Mouse (Mus musculus): ENCODE measurements around the gene Gm7361. TPM values are rescaled to one million over a fixed set of nuclear protein-coding genes. Genes with fewer than 3 reads are reported as not detected.
"Not testable (repeated sequence)": the region's sequence is repeated elsewhere in the genome, so short reads cannot be mapped to it uniquely, and the experiment has no call there.

Gm7361 gene
- not detected in 2 replicates for polyA plus RNA-seq (2014; fragmentation: Nextera tagmentation; extraction: Ambion mirVana)

- not testable (repeated sequence) for H3K4me2 ChIP-seq (ENCODE audit: low read length); H3K36me3 ChIP-seq (ENCODE audit: control insufficient read depth, insufficient read depth, low read length); H3K9me3 ChIP-seq (ENCODE audit: control insufficient read depth, low read length); H3K4me3 ChIP-seq (ENCODE audit: control insufficient read depth in 1 of 2, insufficient read depth in 1 of 2, low read depth in 1 of 2, low read length in 2 of 2); ATAC-seq (ENCODE audit: insufficient number of reproducible peaks, insufficient read depth, low FRiP score, low read depth); H3K27ac ChIP-seq (replicated peaks in 1 of 2; ENCODE audit: control insufficient read depth in 1 of 2, insufficient read depth in 1 of 2, low read depth in 2 of 2, low read length in 2 of 2); H3K4me1 ChIP-seq (ENCODE audit: control insufficient read depth in 2 of 2, insufficient read depth in 2 of 2, low read length in 2 of 2); H3K27me3 ChIP-seq (ENCODE audit: control insufficient read depth, insufficient read depth, low read length); H3K9ac ChIP-seq (ENCODE audit: low read length)
- 64% methylated on average over 3 of the region's 3 CpGs for WGBS
Measured at GRCm38 (mm10) chr5:26257391-26257790, at the start of gene Gm7361. Gm7361 (plus strand) TSS chr5:26257691.

GRCm38 (mm10) chr5:26211030-26211429 lies 46.5 kb upstream of the Gm7361 start:
- Histone ChIP-seq H3K9me3 (ENCODE audit: control insufficient read depth, low read length) (no peaks in the 10 kb centered on the region), H3K4me3 (ENCODE audit: control insufficient read depth in 1 of 2, insufficient read depth in 1 of 2, low read depth in 1 of 2, low read length in 2 of 2) (no peak overlapping the region), H3K27me3 (ENCODE audit: control insufficient read depth, insufficient read depth, low read length) (no peaks in the 10 kb centered on the region), H3K4me2 (ENCODE audit: low read length) (no peak overlapping the region), H3K9ac (ENCODE audit: low read length) (no peak overlapping the region), H3K36me3 (ENCODE audit: control insufficient read depth, insufficient read depth, low read length) (no peaks in the 10 kb centered on the region), H3K27ac (replicated peaks in 1 of 2; ENCODE audit: control insufficient read depth in 1 of 2, insufficient read depth in 1 of 2, low read depth in 2 of 2, low read length in 2 of 2) (no peak overlapping the region), H3K4me1 (ENCODE audit: control insufficient read depth in 2 of 2, insufficient read depth in 2 of 2, low read length in 2 of 2) (no peaks in the 10 kb centered on the region)
- whole genome bisulfite sequencing, result 86% methylated on average over 4 of the region's 4 CpGs
- ATAC-seq (ENCODE audit: insufficient number of reproducible peaks, insufficient read depth, low FRiP score, low read depth), result no peak

- Histone ChIP-seq H3K27ac (replicated peaks in 1 of 2; ENCODE audit: control insufficient read depth in 1 of 2, insufficient read depth in 1 of 2, low read depth in 2 of 2, low read length in 2 of 2) (no peak overlapping the region), H3K4me3 (ENCODE audit: control insufficient read depth in 1 of 2, insufficient read depth in 1 of 2, low read depth in 1 of 2, low read length in 2 of 2) (no peak overlapping the region), H3K4me2 (ENCODE audit: low read length) (no peak overlapping the region), H3K4me1 (ENCODE audit: control insufficient read depth in 2 of 2, insufficient read depth in 2 of 2, low read length in 2 of 2) (no peaks in the 10 kb centered on the region), H3K27me3 (ENCODE audit: control insufficient read depth, insufficient read depth, low read length) (no peaks in the 10 kb centered on the region), H3K36me3 (ENCODE audit: control insufficient read depth, insufficient read depth, low read length) (no peaks in the 10 kb centered on the region), H3K9ac (ENCODE audit: low read length) (no peak overlapping the region), H3K9me3 (ENCODE audit: control insufficient read depth, low read length) (no peaks in the 10 kb centered on the region)
- no peak for ATAC-seq (ENCODE audit: insufficient number of reproducible peaks, insufficient read depth, low FRiP score, low read depth)
- WGBS, result 62% methylated on average over 1 of the region's 1 CpGs
Measured at GRCm38 (mm10) chr5:26222076-26222475, 35.4 kb upstream of the Gm7361 start.

- H3K27me3 ChIP-seq (ENCODE audit: control insufficient read depth, insufficient read depth, low read length); H3K4me2 ChIP-seq (ENCODE audit: low read length); H3K4me1 ChIP-seq (ENCODE audit: control insufficient read depth in 2 of 2, insufficient read depth in 2 of 2, low read length in 2 of 2); H3K27ac ChIP-seq (replicated peaks in 1 of 2; ENCODE audit: control insufficient read depth in 1 of 2, insufficient read depth in 1 of 2, low read depth in 2 of 2, low read length in 2 of 2); H3K36me3 ChIP-seq (ENCODE audit: control insufficient read depth, insufficient read depth, low read length); H3K9ac ChIP-seq (ENCODE audit: low read length); H3K9me3 ChIP-seq (ENCODE audit: control insufficient read depth, low read length); ATAC-seq (ENCODE audit: insufficient number of reproducible peaks, insufficient read depth, low FRiP score, low read depth); H3K4me3 ChIP-seq (ENCODE audit: control insufficient read depth in 1 of 2, insufficient read depth in 1 of 2, low read depth in 1 of 2, low read length in 2 of 2): not testable (repeated sequence)
- 66% methylated on average over 3 of the region's 3 CpGs for whole genome bisulfite sequencing
Measured at GRCm38 (mm10) chr5:26266656-26267055, 9.2 kb downstream of the Gm7361 start.

GRCm38 (mm10) chr5:26280361-26280760 lies 22.9 kb downstream of the Gm7361 start:
- no peaks in the 10 kb centered on the region for H3K27me3 ChIP-seq (ENCODE audit: control insufficient read depth, insufficient read depth, low read length)
- WGBS, result 39% methylated on average over 5 of the region's 5 CpGs
- H3K4me2 ChIP-seq (ENCODE audit: low read length), result no peak overlapping the region
- no peak overlapping the region for H3K4me3 ChIP-seq (ENCODE audit: control insufficient read depth in 1 of 2, insufficient read depth in 1 of 2, low read depth in 1 of 2, low read length in 2 of 2)
- no peak overlapping the region for H3K9ac ChIP-seq (ENCODE audit: low read length)
- no peaks in the 10 kb centered on the region for H3K4me1 ChIP-seq (ENCODE audit: control insufficient read depth in 2 of 2, insufficient read depth in 2 of 2, low read length in 2 of 2)
- no peak for ATAC-seq (ENCODE audit: insufficient number of reproducible peaks, insufficient read depth, low FRiP score, low read depth)
- H3K9me3 ChIP-seq (ENCODE audit: control insufficient read depth, low read length), result no peaks in the 10 kb centered on the region
- no peaks in the 10 kb centered on the region for H3K36me3 ChIP-seq (ENCODE audit: control insufficient read depth, insufficient read depth, low read length)
- H3K27ac ChIP-seq (replicated peaks in 1 of 2; ENCODE audit: control insufficient read depth in 1 of 2, insufficient read depth in 1 of 2, low read depth in 2 of 2, low read length in 2 of 2), result no peak overlapping the region

GRCm38 (mm10) chr5:26281717-26282116 lies 24.2 kb downstream of the Gm7361 start:
- no peaks in the 10 kb centered on the region for H3K9me3 ChIP-seq (ENCODE audit: control insufficient read depth, low read length)
- H3K4me3 ChIP-seq (ENCODE audit: control insufficient read depth in 1 of 2, insufficient read depth in 1 of 2, low read depth in 1 of 2, low read length in 2 of 2), result no peak overlapping the region
- no peaks in the 10 kb centered on the region for H3K4me1 ChIP-seq (ENCODE audit: control insufficient read depth in 2 of 2, insufficient read depth in 2 of 2, low read length in 2 of 2)
- no peak for ATAC-seq (ENCODE audit: insufficient number of reproducible peaks, insufficient read depth, low FRiP score, low read depth)
- no peaks in the 10 kb centered on the region for H3K36me3 ChIP-seq (ENCODE audit: control insufficient read depth, insufficient read depth, low read length)
- no peak overlapping the region for H3K4me2 ChIP-seq (ENCODE audit: low read length)
- no peaks in the 10 kb centered on the region for H3K27me3 ChIP-seq (ENCODE audit: control insufficient read depth, insufficient read depth, low read length)
- no peak overlapping the region for H3K9ac ChIP-seq (ENCODE audit: low read length)
- 83% methylated on average over 1 of the region's 1 CpGs for WGBS
- no peak overlapping the region for H3K27ac ChIP-seq (replicated peaks in 1 of 2; ENCODE audit: control insufficient read depth in 1 of 2, insufficient read depth in 1 of 2, low read depth in 2 of 2, low read length in 2 of 2)

GRCm38 (mm10) chr5:26282282-26282681 lies 24.8 kb downstream of the Gm7361 start:
- Histone ChIP-seq H3K27ac (replicated peaks in 1 of 2; ENCODE audit: control insufficient read depth in 1 of 2, insufficient read depth in 1 of 2, low read depth in 2 of 2, low read length in 2 of 2) (no peak overlapping the region), H3K4me3 (ENCODE audit: control insufficient read depth in 1 of 2, insufficient read depth in 1 of 2, low read depth in 1 of 2, low read length in 2 of 2) (no peak overlapping the region), H3K4me2 (ENCODE audit: low read length) (no peak overlapping the region), H3K27me3 (ENCODE audit: control insufficient read depth, insufficient read depth, low read length) (no peaks in the 10 kb centered on the region), H3K4me1 (ENCODE audit: control insufficient read depth in 2 of 2, insufficient read depth in 2 of 2, low read length in 2 of 2) (no peaks in the 10 kb centered on the region), H3K36me3 (ENCODE audit: control insufficient read depth, insufficient read depth, low read length) (no peaks in the 10 kb centered on the region), H3K9me3 (ENCODE audit: control insufficient read depth, low read length) (no peaks in the 10 kb centered on the region), H3K9ac (ENCODE audit: low read length) (no peak overlapping the region)
- WGBS, result 8% methylated on average over 4 of the region's 4 CpGs
- ATAC-seq (ENCODE audit: insufficient number of reproducible peaks, insufficient read depth, low FRiP score, low read depth), result no peak

- WGBS, result 63% methylated on average over 1 of the region's 1 CpGs
- Histone ChIP-seq H3K4me3 (ENCODE audit: control insufficient read depth in 1 of 2, insufficient read depth in 1 of 2, low read depth in 1 of 2, low read length in 2 of 2) (no peak overlapping the region), H3K36me3 (ENCODE audit: control insufficient read depth, insufficient read depth, low read length) (no peaks in the 10 kb centered on the region), H3K9ac (ENCODE audit: low read length) (no peak overlapping the region), H3K27me3 (ENCODE audit: control insufficient read depth, insufficient read depth, low read length) (no peaks in the 10 kb centered on the region), H3K27ac (replicated peaks in 1 of 2; ENCODE audit: control insufficient read depth in 1 of 2, insufficient read depth in 1 of 2, low read depth in 2 of 2, low read length in 2 of 2) (no peak overlapping the region), H3K9me3 (ENCODE audit: control insufficient read depth, low read length) (no peaks in the 10 kb centered on the region), H3K4me2 (ENCODE audit: low read length) (no peak overlapping the region), H3K4me1 (ENCODE audit: control insufficient read depth in 2 of 2, insufficient read depth in 2 of 2, low read length in 2 of 2) (no peaks in the 10 kb centered on the region)
- no peak for ATAC-seq (ENCODE audit: insufficient number of reproducible peaks, insufficient read depth, low FRiP score, low read depth)
Measured at GRCm38 (mm10) chr5:26283399-26283798, 25.9 kb downstream of the Gm7361 start.
